Mouse (Mus musculus) thymus, adult 2 months (tissue): ENCODE measurements around the gene Mill2. TPM values are rescaled to one million over a fixed set of nuclear protein-coding genes. Genes with fewer than 3 reads are reported as not detected.

Experiments used
- DNase-seq: peaks from one replicate; pipeline ENCODE4 v3.0.0; 2021
- H3K27ac ChIP-seq: fragments of 200-500 bp; 2 replicates; pipeline ENCODE4 v1.5.1; 2012; ENCODE audit warnings: low read length, control low read depth; ENCODE audit not compliant: control insufficient read depth, insufficient read depth
- H3K27me3 ChIP-seq: fragments of 200-500 bp; 2 replicates; pipeline ENCODE4 v1.6.1; 2012; ENCODE audit warnings: mild to moderate bottlenecking, low read length, moderate library complexity, mixed read lengths; ENCODE audit not compliant: control insufficient read depth, insufficient read depth
- H3K36me3 ChIP-seq: fragments of 200-500 bp; 2 replicates; pipeline ENCODE4 v1.6.1; 2012; ENCODE audit warnings: mild to moderate bottlenecking, low read length, moderate library complexity; ENCODE audit not compliant: control insufficient read depth, insufficient read depth
- H3K4me1 ChIP-seq: fragments of 200-500 bp; replicated peaks from 2 replicates; pipeline ENCODE4 v1.6.1; 2012; ENCODE audit warnings: low read length; ENCODE audit not compliant: control insufficient read depth, insufficient read depth
- H3K4me3 ChIP-seq: fragments of 200-500 bp; 2 replicates; pipeline ENCODE4 v1.5.1; 2012; ENCODE audit warnings: mild to moderate bottlenecking, low read length, control low read depth, moderate library complexity; ENCODE audit not compliant: control insufficient read depth, insufficient read depth
- CTCF ChIP-seq: fragments of 200-500 bp; IDR thresholded peaks from 2 replicates; pipeline ENCODE4 v1.5.1; 2012; ENCODE audit warnings: mild to moderate bottlenecking, control low read depth, low read length, moderate library complexity, borderline replicate concordance; ENCODE audit not compliant: control insufficient read depth, poor library complexity, insufficient read depth; ENCODE audit errors: extremely low read depth
- POLR2A ChIP-seq: fragments of 200-500 bp; IDR thresholded peaks from 2 replicates; pipeline ENCODE4 v1.6.1; 2012; ENCODE audit warnings: mild to moderate bottlenecking, low read length, control low read depth, moderate library complexity; ENCODE audit not compliant: control insufficient read depth, poor library complexity, insufficient read depth; ENCODE audit errors: extremely low read depth
- WGBS: fragments of 180-500 bp; shearing (Covaris S2); methylation state at CpG from one replicate; pipeline ENCODE4 v1.1.7; 2018; 5-methylcytosine and 5-hydroxymethylcytosine counted together
- polyA plus RNA-seq: library from polyadenylated mRNA; depleted of rRNA; stranded (reverse); fragments of >200 nt; gene quantifications from 2 replicates; pipeline ENCODE4 v1.2.3, GENCODE M21; 2012

The Mill2 gene
- polyA plus RNA-seq, 1 experiment, result 1.6 TPM

DNA sequence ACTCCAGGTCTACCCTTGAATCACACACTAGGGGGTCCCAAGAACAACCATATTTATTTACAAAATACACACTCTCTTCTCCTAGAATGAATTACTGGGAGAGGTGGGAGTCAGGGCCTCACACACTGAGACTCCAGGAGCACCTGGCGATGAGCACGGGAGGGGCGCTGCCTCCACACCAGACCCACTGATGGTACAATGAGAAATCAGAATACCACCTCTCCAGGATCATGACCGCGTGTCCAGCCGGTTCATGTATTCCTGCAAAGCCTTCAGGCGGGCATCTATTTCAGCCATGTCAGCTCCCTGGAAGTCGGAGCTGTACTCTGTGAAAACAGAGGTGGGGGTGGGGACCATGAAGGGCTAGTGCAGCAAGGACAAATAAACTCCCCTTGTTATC is 51.1 kb downstream of the Mill2 start:
- 98% methylated on average over 8 of the region's 8 CpGs for WGBS
- Histone ChIP-seq H3K36me3 (no peaks in the 10 kb centered on the region; the same call in 1 of the 2 replicates), H3K27ac (no peak overlapping the region), H3K27me3 (0 out of 2 replicates have a peak, but pooled peaks cover 2% of the 10 kb centered on the region), H3K4me1 (peaks cover 8% of the 10 kb centered on the region), H3K4me3 (no peak overlapping the region)
- no peak for DNase-seq
- TF ChIP-seq POLR2A, result no peak
- no peak for TF ChIP-seq CTCF

DNA sequence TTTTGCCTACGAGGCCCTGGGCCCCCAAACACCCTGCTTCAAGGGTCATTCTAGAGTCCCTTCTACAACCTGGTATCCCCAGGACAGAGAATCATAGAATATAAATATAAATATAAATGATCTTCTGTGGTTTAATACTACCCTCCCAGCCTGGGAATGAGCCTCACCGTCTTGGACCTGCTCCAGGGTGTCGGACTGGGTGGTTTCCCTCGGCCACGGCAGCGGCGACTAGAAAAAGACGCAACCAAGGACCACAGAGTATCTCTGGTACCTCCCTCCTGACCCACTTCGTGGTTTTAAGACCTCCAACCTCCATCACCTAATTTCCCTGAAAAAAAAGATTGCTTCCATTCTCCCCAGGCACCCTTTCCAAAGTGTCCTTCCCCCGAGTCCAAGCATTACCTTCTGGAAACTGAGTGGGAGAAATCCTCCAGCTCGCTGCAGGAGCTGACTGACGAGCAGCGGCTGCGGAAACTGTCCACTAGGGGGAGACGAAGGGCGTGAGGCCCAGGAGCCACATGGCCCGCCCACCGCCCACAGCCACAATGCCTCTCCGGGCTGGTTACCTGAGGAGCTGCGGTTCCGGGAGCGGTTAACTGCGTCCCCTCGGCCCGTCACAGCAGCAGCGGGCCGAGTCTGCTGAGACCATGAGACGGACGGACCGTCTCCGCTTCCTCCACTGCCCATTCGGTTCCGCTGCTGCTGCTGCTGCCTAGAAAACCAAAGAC is 52.3 kb downstream of the Mill2 start:
- 0 out of 2 replicates have a peak, but pooled peaks cover 2% of the 10 kb centered on the region for H3K27me3 ChIP-seq

DNA sequence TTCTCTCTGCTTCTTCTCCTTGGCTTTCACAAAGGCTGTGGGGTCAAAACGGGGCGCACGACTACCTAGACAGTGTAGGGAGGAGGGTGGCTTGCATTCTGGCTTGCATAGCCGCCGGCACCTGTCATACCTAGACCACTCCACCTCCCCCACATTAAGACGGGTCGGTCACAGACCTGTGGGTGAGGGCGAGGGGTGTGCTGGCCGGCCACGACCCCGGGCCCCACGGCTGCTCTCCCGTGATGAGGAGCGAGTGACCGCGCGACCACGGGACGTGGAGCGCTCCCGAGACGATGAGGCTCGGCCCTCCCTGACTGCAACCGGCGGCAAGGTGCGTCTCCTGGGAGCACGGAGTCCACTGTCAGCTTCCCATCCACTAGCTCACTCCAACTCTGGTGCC is 53.2 kb downstream of the Mill2 start:
- no peak overlapping the region for H3K27ac ChIP-seq
- WGBS, result 65% methylated on average over 27 of the region's 27 CpGs

More for the DNA sequence above, 52.3 kb downstream of the Mill2 start:
- no peak overlapping the region for H3K27ac ChIP-seq
- peak; percentile 84 for DNase-seq
- TF ChIP-seq POLR2A (0 out of 2 replicates have a peak, but pooled peaks have one; percentile 32), CTCF (peak; percentile 94)
- peak overlapping the region; percentile 19 for H3K4me3 ChIP-seq
- H3K36me3 ChIP-seq, result no peaks in the 10 kb centered on the region; the same call in 1 of the 2 replicates
- H3K4me1 ChIP-seq, result peaks cover 8% of the 10 kb centered on the region
- WGBS, result 16% methylated on average over 33 of the region's 33 CpGs

DNA sequence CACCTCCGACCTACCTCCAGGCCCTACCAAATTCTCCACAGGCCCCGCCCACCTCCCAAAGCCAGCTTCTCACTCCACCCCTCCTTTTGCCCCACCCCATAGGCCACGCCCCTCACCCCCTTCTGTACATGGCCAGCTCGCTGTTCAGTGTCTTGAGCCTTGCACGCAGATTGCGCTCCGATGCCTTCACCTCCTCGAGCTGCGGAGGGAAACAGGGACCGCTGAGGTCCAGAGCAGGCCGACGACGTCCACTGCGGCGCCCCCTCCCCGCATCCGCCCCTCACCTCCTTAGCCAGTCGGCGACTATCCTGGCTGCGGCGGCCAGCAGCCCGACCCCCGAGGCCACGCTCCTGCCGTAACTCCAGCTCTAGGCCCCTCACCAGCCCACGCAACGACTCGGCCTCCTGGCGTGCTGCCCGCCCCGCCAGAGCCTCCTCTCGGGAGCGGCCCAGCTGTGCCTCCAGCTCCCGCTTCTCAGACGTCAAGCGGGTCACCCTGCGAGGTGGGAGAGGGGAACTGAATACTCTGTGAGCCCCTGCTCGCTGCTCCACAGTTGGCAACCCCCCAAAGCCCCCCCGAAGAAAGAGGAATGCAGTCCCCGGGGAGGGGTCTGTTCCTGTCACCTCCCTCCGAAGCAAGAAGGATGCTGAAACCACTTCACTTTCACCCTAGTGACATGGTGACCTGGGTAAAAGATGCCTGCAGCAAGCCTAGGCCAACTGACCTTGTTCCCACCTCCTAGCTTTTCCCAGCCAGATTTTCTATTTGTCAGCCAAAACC is 54.1 kb downstream of the Mill2 start:
- H3K27me3 ChIP-seq, result 0 out of 2 replicates have a peak, but pooled peaks cover 2% of the 10 kb centered on the region
- no peak overlapping the region for H3K27ac ChIP-seq
- TF ChIP-seq POLR2A (no peak), CTCF (no peak)
- H3K4me1 ChIP-seq, result peaks cover 8% of the 10 kb centered on the region
- H3K36me3 ChIP-seq, result no peaks in the 10 kb centered on the region; the same call in 1 of the 2 replicates
- WGBS, result 24% methylated on average over 41 of the region's 41 CpGs
- H3K4me3 ChIP-seq, result no peak overlapping the region
- peak; percentile 32 for DNase-seq

More for the DNA sequence above, 53.2 kb downstream of the Mill2 start:
- DNase-seq, result no peak
- Histone ChIP-seq H3K4me3 (no peak overlapping the region), H3K36me3 (no peaks in the 10 kb centered on the region; the same call in 1 of the 2 replicates), H3K27me3 (0 out of 2 replicates have a peak, but pooled peaks cover 2% of the 10 kb centered on the region), H3K4me1 (peaks cover 8% of the 10 kb centered on the region)
- no peak for TF ChIP-seq POLR2A
- TF ChIP-seq CTCF, result no peak

DNA sequence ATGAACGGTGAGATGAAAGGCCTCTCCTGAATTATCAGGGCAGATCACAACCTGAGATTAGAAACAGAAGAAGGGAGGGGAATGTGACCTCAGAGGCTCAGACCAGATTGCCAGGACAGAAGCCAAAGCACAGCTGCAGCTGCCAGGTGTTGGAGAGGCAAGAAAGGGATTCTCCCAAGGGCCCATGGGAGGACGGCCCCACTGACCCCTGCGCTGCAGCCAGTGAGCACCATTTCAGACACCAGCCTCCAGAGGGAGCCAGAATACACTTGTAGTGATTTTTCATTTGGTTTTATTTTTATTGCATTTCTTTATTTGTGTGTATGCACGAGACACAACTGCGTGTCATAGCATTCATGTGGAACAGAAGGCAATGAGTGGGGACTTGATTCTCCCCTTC is 56.8 kb downstream of the Mill2 start:
- DNase-seq, result no peak
- Histone ChIP-seq H3K4me1 (peaks cover 8% of the 10 kb centered on the region), H3K4me3 (no peak overlapping the region), H3K36me3 (no peaks in the 10 kb centered on the region), H3K27ac (no peak overlapping the region), H3K27me3 (0 out of 2 replicates have a peak, but pooled peaks cover 2% of the 10 kb centered on the region)
- WGBS, result 64% methylated on average over 5 of the region's 5 CpGs
- TF ChIP-seq POLR2A, result no peak
- TF ChIP-seq CTCF, result peak; percentile 24; the same call in 1 of the 2 replicates

DNA sequence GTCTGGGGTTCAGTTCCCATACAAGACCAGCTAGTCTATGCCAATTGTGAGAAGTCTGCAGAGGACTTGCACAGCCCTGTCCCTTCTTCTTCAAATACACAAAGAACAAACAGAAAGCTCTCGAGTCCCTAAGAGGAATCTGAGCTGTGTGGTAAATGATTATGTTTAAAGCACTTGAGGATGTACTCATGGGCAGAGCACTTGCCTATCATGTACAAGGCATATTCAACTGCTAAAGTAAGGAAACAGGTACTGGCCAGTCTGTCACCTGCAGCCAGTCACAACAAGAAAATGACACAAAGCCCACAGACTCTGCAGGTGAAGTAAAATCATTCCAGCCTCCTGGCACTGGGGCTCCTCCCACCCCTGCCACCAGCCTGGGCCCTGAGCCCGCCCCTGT is 60.7 kb downstream of the Mill2 start:
- no peak for DNase-seq
- TF ChIP-seq CTCF (no peak), POLR2A (no peak)
- no peak overlapping the region for H3K4me3 ChIP-seq
- H3K4me1 ChIP-seq, result no peaks in the 10 kb centered on the region
- H3K27me3 ChIP-seq, result no peaks in the 10 kb centered on the region
- no peak overlapping the region for H3K27ac ChIP-seq
- 100% methylated on average over 2 of the region's 2 CpGs for WGBS
- peaks cover 4% of the 10 kb centered on the region; the same call in 1 of the 2 replicates for H3K36me3 ChIP-seq
